Mouse (Mus musculus) urinary bladder, postnatal 10 days (tissue): ENCODE measurements at regions not wholly inside any gene's neighbourhood (a gene's known extent, or its start where the extent isn't known, plus 50 kb on each side); places are given as distances from the start of the nearest gene placed in this dataset.

ENCODE experiments used
- DNase-seq: peaks from one replicate; pipeline ENCODE4 v3.0.0; 2022; ENCODE audit warnings: low spot score

GRCm38 (mm10) chr5:126724329-126724728, 517.3 kb upstream of the Tmem132c start:
- no peak for DNase-seq

GRCm38 (mm10) chr5:126733470-126733869, 508.1 kb upstream of the Tmem132c start:
- peak; percentile 17 for DNase-seq

GRCm38 (mm10) chr5:126735733-126736132, 505.9 kb upstream of the Tmem132c start:
- DNase-seq, result no peak

- no peak for DNase-seq
Observed at GRCm38 (mm10) chr5:126737681-126738080, 503.9 kb upstream of the Tmem132c start.

- DNase-seq, result no peak
Observed at GRCm38 (mm10) chr5:126740861-126741410, 500.7 kb upstream of the Tmem132c start.

- no peak for DNase-seq
Observed at GRCm38 (mm10) chr5:126755107-126755506, 486.5 kb upstream of the Tmem132c start.

GRCm38 (mm10) chr5:126765037-126765707, 476.4 kb upstream of the Tmem132c start:
- no peak for DNase-seq

- no peak for DNase-seq
Observed at GRCm38 (mm10) chr5:126769031-126769430, 472.6 kb upstream of the Tmem132c start.

- no peak for DNase-seq
Observed at GRCm38 (mm10) chr5:126787706-126788610, 453.6 kb upstream of the Tmem132c start.

- no peak for DNase-seq
Observed at GRCm38 (mm10) chr5:126799698-126800279, 441.8 kb upstream of the Tmem132c start.

- no peak for DNase-seq
Observed at GRCm38 (mm10) chr5:126806656-126807055, 435.0 kb upstream of the Tmem132c start.

GRCm38 (mm10) chr5:126816069-126816468, 425.5 kb upstream of the Tmem132c start:
- DNase-seq, result no peak

- no peak for DNase-seq
Observed at GRCm38 (mm10) chr5:126835440-126835839, 406.2 kb upstream of the Tmem132c start.

- DNase-seq, result no peak
Observed at GRCm38 (mm10) chr5:126842606-126843005, 399.0 kb upstream of the Tmem132c start.

- no peak for DNase-seq
Observed at GRCm38 (mm10) chr5:126862078-126862477, 379.5 kb upstream of the Tmem132c start.

GRCm38 (mm10) chr5:126875842-126876241, 365.8 kb upstream of the Tmem132c start:
- DNase-seq, result no peak

- DNase-seq, result no peak
Observed at GRCm38 (mm10) chr5:126890710-126891109, 350.9 kb upstream of the Tmem132c start.

GRCm38 (mm10) chr5:126893063-126893462, 348.5 kb upstream of the Tmem132c start:
- no peak for DNase-seq

- DNase-seq, result no peak
Observed at GRCm38 (mm10) chr5:126910084-126910483, 331.5 kb upstream of the Tmem132c start.

- DNase-seq, result no peak
Observed at GRCm38 (mm10) chr5:126917300-126917699, 324.3 kb upstream of the Tmem132c start.

- DNase-seq, result no peak
Observed at GRCm38 (mm10) chr5:126933466-126933865, 308.1 kb upstream of the Tmem132c start.

- no peak for DNase-seq
Observed at GRCm38 (mm10) chr5:126944861-126945260, 296.7 kb upstream of the Tmem132c start.

- no peak for DNase-seq
Observed at GRCm38 (mm10) chr5:126954189-126954588, 287.4 kb upstream of the Tmem132c start.
